Mouse (Mus musculus) stomach, postnatal 0 days (tissue): ENCODE results near the gene Gm20521.

ENCODE experiments used
- CTCF ChIP-seq: IDR thresholded peaks from 2 replicates; pipeline ENCODE4 v1.5.1; 2016; ENCODE audit warnings: antibody characterized with exemption, low read depth, mild to moderate bottlenecking, moderate library complexity
- EP300 ChIP-seq: optimal IDR thresholded peaks from 2 replicates; pipeline ENCODE3; 2016; ENCODE audit warnings: antibody characterized with exemption

DNA sequence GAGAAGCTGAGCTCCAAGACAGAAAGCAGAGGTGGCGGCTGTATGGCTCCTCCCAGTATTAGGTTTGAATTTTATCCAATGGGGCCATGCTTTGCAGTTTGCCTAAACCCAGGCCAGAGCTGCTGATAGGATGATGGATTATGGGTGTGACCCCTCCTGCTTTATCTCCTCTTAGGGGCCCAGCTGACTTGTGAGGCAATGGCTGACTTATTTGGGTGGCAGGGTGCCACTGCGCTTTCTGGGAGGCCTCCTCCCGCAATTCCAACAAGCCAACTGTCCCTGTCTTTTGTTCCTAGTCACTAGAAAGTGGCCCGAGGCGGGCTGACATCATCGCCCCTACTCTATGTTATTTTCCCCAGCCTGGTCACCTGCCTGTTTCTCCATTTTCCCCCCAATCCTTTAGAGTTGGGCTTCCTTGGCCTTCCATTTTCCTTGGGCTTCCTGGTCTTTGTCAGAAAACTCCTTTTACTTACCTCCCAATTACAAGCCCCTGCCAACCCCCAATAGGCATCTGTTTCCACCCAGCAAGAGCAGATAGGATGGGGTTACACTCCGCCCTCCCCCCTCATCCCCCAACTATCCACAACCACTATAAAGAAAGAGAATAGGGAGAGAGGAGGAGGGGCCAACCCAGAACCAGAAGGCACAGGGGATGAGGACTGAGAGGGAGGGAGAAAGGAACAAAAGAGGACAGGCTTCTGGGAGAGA lies 41.6 kb downstream of the Gm20521 start:
- TF ChIP-seq CTCF (no peak), EP300 (no peak)
